Mouse (Mus musculus): ENCODE results near the gene Nmrk1. TPM values are rescaled to one million over a fixed set of nuclear protein-coding genes. Genes with fewer than 3 reads are reported as not detected.
A peak's percentile ranks its signal among the peaks of the same experiment; 100 is the strongest.

Nmrk1 gene
- total RNA-seq, 2 experiments from 2014 or later, result 2.2 to 2.7 TPM

GRCm38 (mm10) chr19:18653058-18653457 lies 21.3 kb downstream of the Nmrk1 start:
- DNase-seq, result no peak

GRCm38 (mm10) chr19:18654330-18654729 lies 22.6 kb downstream of the Nmrk1 start:
- DNase-seq, result peak; percentile 71

GRCm38 (mm10) chr19:18654984-18655383 lies 23.2 kb downstream of the Nmrk1 start:
- DNase-seq, result no peak

GRCm38 (mm10) chr19:18655999-18656398 lies 24.2 kb downstream of the Nmrk1 start:
- DNase-seq, result no peak

- DNase-seq, result no peak
Observed at GRCm38 (mm10) chr19:18658473-18658872, 26.7 kb downstream of the Nmrk1 start.

- no peak for DNase-seq
Observed at GRCm38 (mm10) chr19:18659349-18659748, 27.6 kb downstream of the Nmrk1 start.

GRCm38 (mm10) chr19:18660466-18660865 lies 28.7 kb downstream of the Nmrk1 start:
- no peak for DNase-seq

GRCm38 (mm10) chr19:18661683-18662082 lies 29.9 kb downstream of the Nmrk1 start:
- DNase-seq, result peak; percentile 31

GRCm38 (mm10) chr19:18663904-18664303 lies 32.2 kb downstream of the Nmrk1 start:
- no peak for DNase-seq

GRCm38 (mm10) chr19:18666966-18667365 lies 35.2 kb downstream of the Nmrk1 start:
- no peak for DNase-seq

- no peak for DNase-seq
Observed at GRCm38 (mm10) chr19:18669551-18669950, 37.8 kb downstream of the Nmrk1 start.

GRCm38 (mm10) chr19:18670608-18671007 lies 38.9 kb downstream of the Nmrk1 start, which contains the start of gene Carnmt1:
Gene Carnmt1, plus strand, starts transcription at chr19:18670764.
- peak; percentile 99 for DNase-seq

GRCm38 (mm10) chr19:18671056-18671741 lies 39.4 kb downstream of the Nmrk1 start:
- DNase-seq, result peak; percentile 40

GRCm38 (mm10) chr19:18672498-18672897 lies 40.7 kb downstream of the Nmrk1 start:
- no peak for DNase-seq

- no peak for DNase-seq
Observed at GRCm38 (mm10) chr19:18673116-18673515, 41.4 kb downstream of the Nmrk1 start.

GRCm38 (mm10) chr19:18682142-18682541 lies 50.4 kb downstream of the Nmrk1 start:
- no peak for DNase-seq

- no peak for DNase-seq
Observed at GRCm38 (mm10) chr19:18687556-18687955, 55.8 kb downstream of the Nmrk1 start.

GRCm38 (mm10) chr19:18692176-18692575 lies 60.4 kb downstream of the Nmrk1 start:
- no peak for DNase-seq

- DNase-seq, result no peak
Observed at GRCm38 (mm10) chr19:18692768-18693167, 61.0 kb downstream of the Nmrk1 start.

GRCm38 (mm10) chr19:18695116-18695515 lies 63.4 kb downstream of the Nmrk1 start:
- no peak for DNase-seq

GRCm38 (mm10) chr19:18695552-18695951 lies 63.8 kb downstream of the Nmrk1 start:
- DNase-seq, result no peak

Data from gastrocnemius, postnatal 25 days (tissue).